Mouse (Mus musculus) lung, postnatal 10 days (tissue): ENCODE results near the gene Bcl2a1c.
"Not testable (repeated sequence)": the region's sequence is repeated elsewhere in the genome, so short reads cannot be mapped to it uniquely, and the experiment has no call there.

ENCODE experiments used
- DNase-seq: peaks from one replicate; pipeline ENCODE4 v3.0.0; 2021

Gene Bcl2a1c

GRCm38 (mm10) chr9:114329855-114330254 is at the start of gene Bcl2a1c:
Gene Bcl2a1c (plus strand): TSS chr9:114330135.
- DNase-seq, result not testable (repeated sequence)

- not testable (repeated sequence) for DNase-seq
Observed at GRCm38 (mm10) chr9:114305957-114306356, 24.0 kb upstream of the Bcl2a1c start.

GRCm38 (mm10) chr9:114311752-114312151 is 18.2 kb upstream of the Bcl2a1c start:
- not testable (repeated sequence) for DNase-seq

GRCm38 (mm10) chr9:114318021-114318420 is 11.9 kb upstream of the Bcl2a1c start:
- DNase-seq, result peak; percentile 67

GRCm38 (mm10) chr9:114326011-114326748 is 3.8 kb upstream of the Bcl2a1c start:
- no peak for DNase-seq

- peak; percentile 34 for DNase-seq
Observed at GRCm38 (mm10) chr9:114328332-114328731, 1.6 kb upstream of the Bcl2a1c start.

GRCm38 (mm10) chr9:114367783-114368470 is 38.0 kb downstream of the Bcl2a1c start:
- peak; percentile 88 for DNase-seq

GRCm38 (mm10) chr9:114368471-114368858 is 38.5 kb downstream of the Bcl2a1c start:
- no peak for DNase-seq

- DNase-seq, result peak; percentile 19
Observed at GRCm38 (mm10) chr9:114369389-114369788, 39.5 kb downstream of the Bcl2a1c start.

- peak; percentile 13 for DNase-seq
Observed at GRCm38 (mm10) chr9:114371717-114372116, 41.8 kb downstream of the Bcl2a1c start.

GRCm38 (mm10) chr9:114375276-114375962 is 45.5 kb downstream of the Bcl2a1c start:
- DNase-seq, result no peak

GRCm38 (mm10) chr9:114377168-114377567 is 47.2 kb downstream of the Bcl2a1c start:
- peak; percentile 33 for DNase-seq

GRCm38 (mm10) chr9:114379871-114380270 is 49.9 kb downstream of the Bcl2a1c start:
- DNase-seq, result no peak
